Comparison of ENCODE assay signal across 11 mouse cellular contexts in genomic region chr11:76372534-76372933, GRCm38 (mm10). TPM values are rescaled to one million over a fixed set of nuclear protein-coding genes. Genes with fewer than 3 reads are reported as not detected.
DNase-seq lines count a peak whose midpoint lies in the region; ATAC-seq and TF ChIP-seq lines count a peak whose summit lies in the region.
"Had no signal": no experiment of that assay in that cellular context is flagged by ENCODE, and none has a peak within 500 bp of the region (broad histone marks: within the 10 kb centered on the region; RNA-seq: fewer than 3 reads in every experiment).

No protein-coding gene starts in this region.

- 49% methylated on average over 6 of the region's 6 CpGs for WGBS in hindbrain, embryonic 14.5 days
- 41% methylated on average over 6 of the region's 6 CpGs for WGBS in hindbrain, embryonic 16.5 days
- WGBS in heart, embryonic 12.5 days, result 34% methylated on average over 6 of the region's 6 CpGs
- WGBS in small intestine, adult 2 months, result 52% methylated on average over 6 of the region's 6 CpGs

- no peak for TF ChIP-seq CTCF in small intestine, adult 2 months (IDR thresholded peaks at IDR 0.05; ENCODE audit: extremely low read depth, insufficient read length, insufficient replicate concordance, low read depth, low read length)

- H3K9me3 ChIP-seq in hindbrain, embryonic 14.5 days (ENCODE audit: control insufficient read depth, low read length), result no peaks in the 10 kb centered on the region
- H3K9me3 ChIP-seq in hindbrain, embryonic 16.5 days (ENCODE audit: control insufficient read depth, low read length), result no peaks in the 10 kb centered on the region
- no peaks in the 10 kb centered on the region for H3K9me3 ChIP-seq in heart, embryonic 12.5 days (replicated peaks)
- H3K9me3 ChIP-seq: liver, embryonic 13.5 days had no signal

- no peak for TF ChIP-seq POLR2A in small intestine, adult 2 months (IDR thresholded peaks at IDR 0.05; ENCODE audit: low read depth, low read length)

- no peak overlapping the region for H3K9ac ChIP-seq in hindbrain, embryonic 14.5 days
- no peak overlapping the region for H3K9ac ChIP-seq in hindbrain, embryonic 16.5 days (ENCODE audit: low read depth, low read length)
- H3K9ac ChIP-seq in heart, embryonic 12.5 days, result 0 out of 2 replicates have a peak overlapping the region, but pooled peaks have one; percentile 38
- H3K9ac ChIP-seq: liver, embryonic 13.5 days had no signal

- no peak overlapping the region for H3K4me3 ChIP-seq in hindbrain, embryonic 14.5 days (replicated peaks; ENCODE audit: low read length)
- no peak overlapping the region for H3K4me3 ChIP-seq in hindbrain, embryonic 16.5 days (ENCODE audit: low read length)
- H3K4me3 ChIP-seq in heart, embryonic 12.5 days, result no peak overlapping the region
- H3K4me3 ChIP-seq in small intestine, adult 2 months (ENCODE audit: low read depth, low read length), result no peak overlapping the region
- H3K4me3 ChIP-seq: liver, embryonic 13.5 days had no signal

- H3K4me2 ChIP-seq in hindbrain, embryonic 14.5 days (replicated peaks), result no peak overlapping the region
- H3K4me2 ChIP-seq in hindbrain, embryonic 16.5 days (ENCODE audit: low read length), result no peak overlapping the region
- H3K4me2 ChIP-seq in heart, embryonic 12.5 days, result no peak overlapping the region
- H3K4me2 ChIP-seq: liver, embryonic 13.5 days; midbrain, embryonic 11.5 days had no signal

- H3K36me3 ChIP-seq in hindbrain, embryonic 14.5 days (replicated peaks; ENCODE audit: control insufficient read depth, insufficient read depth), result no peaks in the 10 kb centered on the region
- H3K36me3 ChIP-seq in hindbrain, embryonic 16.5 days (ENCODE audit: control insufficient read depth, insufficient read depth, low read length), result no peaks in the 10 kb centered on the region
- H3K36me3 ChIP-seq in heart, embryonic 12.5 days, result no peaks in the 10 kb centered on the region
- no peaks in the 10 kb centered on the region for H3K36me3 ChIP-seq in small intestine, adult 2 months (ENCODE audit: control insufficient read depth, insufficient read depth, low read length)
- H3K36me3 ChIP-seq: liver, embryonic 13.5 days had no signal

- no peak for DNase-seq in hindbrain, embryonic 14.5 days (ENCODE audit: low spot score)
- DNase-seq in cerebellum, adult 9-11 months, result peak; percentile 79
- no peak for DNase-seq in layer of hippocampus, postnatal 36 days
- DNase-seq in thymus, postnatal 10 days (ENCODE audit: low spot score in 2 of 2), result no peak
- DNase-seq in adrenal gland, adult (ENCODE audit: inconsistent age in 2 of 2, low spot score in 1 of 2), result no peak
- DNase-seq: kidney, postnatal 4 days; liver, embryonic 13.5 days had no signal

- peak overlapping the region; percentile 14; the same call in 1 of the 2 replicates for H3K27ac ChIP-seq in hindbrain, embryonic 14.5 days
- no peak overlapping the region for H3K27ac ChIP-seq in hindbrain, embryonic 16.5 days (ENCODE audit: low read depth, low read length)
- peak overlapping the region; percentile 63 for H3K27ac ChIP-seq in heart, embryonic 12.5 days (ENCODE audit: poor library complexity, severe bottlenecking)
- H3K27ac ChIP-seq in small intestine, adult 2 months (ENCODE audit: insufficient read depth, low read depth, low read length), result peak overlapping the region; percentile 32; the same call in 1 of the 2 replicates
- H3K27ac ChIP-seq: liver, embryonic 13.5 days had no signal

- ATAC-seq in hindbrain, embryonic 14.5 days (ENCODE audit: low FRiP score), result no peak
- no peak for ATAC-seq in hindbrain, embryonic 16.5 days
- no peak for ATAC-seq in heart, embryonic 12.5 days (ENCODE audit: insufficient number of reproducible peaks, low FRiP score)

- no peaks in the 10 kb centered on the region for H3K27me3 ChIP-seq in hindbrain, embryonic 14.5 days (ENCODE audit: control insufficient read depth, insufficient read depth, low read length)
- H3K27me3 ChIP-seq in hindbrain, embryonic 16.5 days (replicated peaks; ENCODE audit: control insufficient read depth, insufficient read depth, low read length), result no peaks in the 10 kb centered on the region
- no peaks in the 10 kb centered on the region for H3K27me3 ChIP-seq in heart, embryonic 12.5 days (replicated peaks)
- no peaks in the 10 kb centered on the region for H3K27me3 ChIP-seq in small intestine, adult 2 months (ENCODE audit: control insufficient read depth, insufficient read depth, low read length)
- H3K27me3 ChIP-seq: liver, embryonic 13.5 days had no signal

- 0 out of 2 replicates have a peak, but pooled peaks cover 16% of the 10 kb centered on the region for H3K4me1 ChIP-seq in hindbrain, embryonic 14.5 days (replicated peaks; ENCODE audit: control insufficient read depth, insufficient read depth, low read length)
- peaks cover 17% of the 10 kb centered on the region for H3K4me1 ChIP-seq in hindbrain, embryonic 16.5 days (ENCODE audit: control insufficient read depth, insufficient read depth, low read depth, low read length)
- peaks cover 75% of the 10 kb centered on the region for H3K4me1 ChIP-seq in heart, embryonic 12.5 days (replicated peaks)
- H3K4me1 ChIP-seq in small intestine, adult 2 months (ENCODE audit: control insufficient read depth, insufficient read depth, insufficient read length, low read length), result no peaks in the 10 kb centered on the region; the same call in 1 of the 2 replicates
- H3K4me1 ChIP-seq: liver, embryonic 13.5 days had no signal

RNA-seq across cellular contexts. Expression of gene Nxn, which starts 26.4 kb away (rescaled TPM):
- polyA plus RNA-seq in hindbrain, embryonic 14.5 days (2014; fragmentation: Nextera tagmentation; extraction: Ambion mirVana), result 32.0 and 36.0 TPM in 2 replicates
- 22.2 and 28.8 TPM in 2 replicates for polyA plus RNA-seq in hindbrain, embryonic 16.5 days (2015; fragmentation: Nextera tagmentation; extraction: Ambion mirVana)
- polyA plus RNA-seq in heart, embryonic 12.5 days (2016; fragmentation: Nextera tagmentation; extraction: Ambion mirVana), result 32.2 TPM in 2 replicates
- 5.4 and 7.4 TPM in 2 replicates for polyA plus RNA-seq in small intestine, adult 2 months (2012; rRNA removed)
- total RNA-seq in layer of hippocampus, postnatal 36 days (2021), result 10 to 100 TPM in 1 of 2 experiments, 1 to 10 TPM in 1; 9.5 to 11.6 TPM

RNA-seq across cellular contexts. Expression of gene Timm22, which starts 34.2 kb away (rescaled TPM):
- polyA plus RNA-seq in hindbrain, embryonic 14.5 days (2014; fragmentation: Nextera tagmentation; extraction: Ambion mirVana), result 110 TPM in 2 replicates
- 99.8 and 107 TPM in 2 replicates for polyA plus RNA-seq in hindbrain, embryonic 16.5 days (2015; fragmentation: Nextera tagmentation; extraction: Ambion mirVana)
- polyA plus RNA-seq in heart, embryonic 12.5 days (2016; fragmentation: Nextera tagmentation; extraction: Ambion mirVana), result 94.5 and 102 TPM in 2 replicates
- polyA plus RNA-seq in small intestine, adult 2 months (2012; rRNA removed), result 8.9 and 10.3 TPM in 2 replicates
- 10 to 100 TPM; 32.7 to 33.6 TPM for total RNA-seq in layer of hippocampus, postnatal 36 days (2021)
